Mouse (Mus musculus) urinary bladder, postnatal 36 days (tissue): ENCODE measurements around the gene Odam.

Experiments
- DNase-seq, 2 experiments: peaks; one replicate each; pipeline ENCODE4 v3.0.0; 2022; ENCODE audit warnings: low spot score in 2 of 2, mixed read lengths in 1 of 2

The Odam gene

DNA sequence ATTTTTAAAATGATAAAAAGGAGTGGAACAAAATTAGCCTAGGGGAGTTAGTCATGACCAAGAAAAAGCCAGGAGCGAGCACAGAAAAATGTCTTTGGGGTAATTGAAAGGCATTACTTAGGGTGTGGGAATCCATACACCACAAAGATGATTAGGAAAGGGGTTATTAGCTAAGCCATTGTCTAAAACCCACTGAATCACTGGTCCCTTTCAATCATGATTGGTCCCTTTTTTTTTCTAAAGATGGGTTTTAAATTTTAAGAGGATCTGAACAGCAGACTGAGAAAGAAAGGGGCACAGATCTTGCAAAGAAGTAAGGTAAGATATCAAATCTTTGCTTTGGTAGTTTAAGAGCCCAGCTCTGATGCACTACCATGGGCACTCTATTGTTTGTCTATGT is at the start of gene Odam:
Gene Odam, plus strand, starts transcription at position 301 of the 400 bp plus-strand sequence.
- DNase-seq, result no peak

- DNase-seq, result no peak
Measured at GRCm38 (mm10) chr5:87855136-87855716, 29.6 kb upstream of the Odam start.

DNA sequence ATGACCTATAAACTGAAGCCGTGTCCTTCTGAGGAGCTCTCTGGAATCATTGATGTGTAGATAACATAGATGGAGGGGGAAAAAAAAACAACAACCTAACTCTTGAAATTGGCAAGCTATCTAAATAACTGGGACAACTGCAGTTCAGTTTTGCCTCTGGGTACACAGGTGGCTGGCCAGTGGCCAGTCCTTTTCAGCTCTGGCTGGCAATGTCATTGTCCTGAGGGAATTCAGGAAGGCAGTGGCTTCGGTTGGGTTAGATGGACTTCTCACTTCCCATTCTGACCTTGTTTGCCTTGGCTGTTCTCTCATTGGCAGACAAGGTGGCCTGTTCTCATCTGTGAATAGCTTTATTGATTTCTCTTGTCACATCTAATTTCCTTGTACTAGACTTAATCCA is 14.7 kb upstream of the Odam start:
- DNase-seq, result no peak

DNA sequence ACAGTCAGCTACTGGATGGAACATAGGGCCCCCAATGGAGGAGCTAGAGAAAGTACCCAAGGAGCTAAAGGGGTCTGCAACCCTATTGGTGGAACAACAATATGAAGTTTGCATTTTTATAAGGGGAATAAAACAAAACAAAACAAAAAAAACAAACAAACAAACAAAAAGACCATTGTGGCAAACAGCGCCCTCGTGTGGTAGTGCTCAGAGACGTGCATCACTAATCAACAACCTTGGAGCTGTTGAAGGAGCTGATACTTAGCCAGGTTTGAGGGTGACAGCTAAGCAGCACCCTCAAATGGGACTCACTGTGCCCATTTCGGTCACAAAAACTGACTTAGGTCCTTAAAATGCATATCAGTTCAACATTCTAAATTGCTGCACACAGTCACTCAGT is 13.4 kb upstream of the Odam start:
- DNase-seq, result no peak

- no peak for DNase-seq
Measured at GRCm38 (mm10) chr5:87925372-87925771, 40.5 kb downstream of the Odam start, which contains the start of gene Csn3. TSS of gene Csn3 (plus strand) at chr5:87925579.

DNA sequence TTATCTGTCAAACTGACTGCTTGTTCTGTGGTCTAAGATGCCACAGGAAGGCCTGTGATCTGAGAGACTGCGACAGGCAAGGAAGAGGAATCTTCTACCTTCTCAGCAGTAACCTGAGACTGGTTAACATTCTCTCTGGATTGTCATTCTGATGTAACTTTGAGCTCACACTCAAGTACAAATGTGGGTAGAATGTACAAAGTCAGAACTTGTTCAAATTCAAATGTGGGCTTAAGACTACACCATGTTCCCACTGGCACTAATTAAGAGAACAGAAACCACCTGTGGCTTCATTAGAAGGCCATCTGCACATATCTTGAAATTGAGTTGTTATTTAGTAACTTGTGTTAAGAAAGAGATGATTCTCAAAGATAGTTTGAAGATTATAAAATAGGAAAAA is 46.8 kb downstream of the Odam start:
- DNase-seq, result no peak

GRCm38 (mm10) chr5:87940752-87941151 is 55.9 kb downstream of the Odam start:
- no peak for DNase-seq

GRCm38 (mm10) chr5:87942515-87942914 is 57.7 kb downstream of the Odam start:
- DNase-seq, result no peak
